Mouse (Mus musculus) lung, adult 2 months (tissue): ENCODE results near the gene Ppp1r16b. TPM values are rescaled to one million over a fixed set of nuclear protein-coding genes. Genes with fewer than 3 reads are reported as not detected.

Experiments used
- DNase-seq: peaks from one replicate; pipeline ENCODE4 v3.0.0; 2022
- H3K4me1 ChIP-seq: fragments of 200-500 bp; 2 replicates; pipeline ENCODE4 v1.6.1; 2011; ENCODE audit warnings: low read length; ENCODE audit not compliant: control insufficient read depth, insufficient read depth
- H3K4me3 ChIP-seq: fragments of 200-500 bp; replicated peaks from 2 replicates; pipeline ENCODE3; 2011; ENCODE audit warnings: low read depth, mild to moderate bottlenecking, control low read depth, low read length; ENCODE audit errors: extremely low read depth
- CTCF ChIP-seq: fragments of 200-500 bp; IDR thresholded peaks from 2 replicates; pipeline ENCODE4 v1.5.1; 2011; ENCODE audit warnings: mild to moderate bottlenecking, low read length, control low read depth; ENCODE audit not compliant: insufficient read depth
- POLR2A ChIP-seq: fragments of 200-500 bp; IDR thresholded peaks from 2 replicates; pipeline ENCODE4 v1.6.1; 2011; ENCODE audit warnings: low read depth, mild to moderate bottlenecking, control low read depth, low read length, borderline replicate concordance; ENCODE audit errors: extremely low read depth
- WGBS: fragments of 180-500 bp; shearing (Covaris S2); methylation state at CpG from one replicate; pipeline ENCODE4 v1.1.7; 2018; 5-methylcytosine and 5-hydroxymethylcytosine counted together
- polyA plus RNA-seq: library from polyadenylated mRNA; depleted of rRNA; stranded (reverse); fragments of >200 nt; gene quantifications from 2 replicates; pipeline ENCODE4 v1.2.3, GENCODE M21; 2012

Gene Ppp1r16b
- polyA plus RNA-seq, 1 experiment = 43.5 TPM

DNA sequence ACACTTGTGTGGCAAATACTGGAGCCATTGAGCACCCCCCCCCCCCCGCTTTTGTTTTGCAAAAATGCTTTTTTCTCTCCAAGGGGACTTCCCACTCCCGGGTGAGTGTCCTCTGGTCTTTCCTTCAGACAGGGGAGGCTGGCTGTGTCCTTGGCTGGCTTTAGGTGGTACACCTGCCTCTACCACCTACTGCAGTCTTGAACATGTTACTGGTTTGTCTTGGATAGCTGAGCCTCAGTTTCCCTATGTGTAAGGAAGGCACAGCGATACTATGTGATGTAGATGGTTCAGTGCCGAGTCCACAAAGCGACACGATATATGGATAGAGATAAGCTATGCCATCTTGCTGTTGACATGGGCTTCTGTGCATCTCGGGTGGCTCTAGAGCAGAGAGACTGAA lies 9.6 kb downstream of the Ppp1r16b start:
- Histone ChIP-seq H3K4me1 (peaks cover 34% of the 10 kb centered on the region), H3K4me3 (no peak overlapping the region)
- no peak for DNase-seq
- WGBS = 69% methylated on average over 7 of the region's 7 CpGs
- TF ChIP-seq POLR2A (no peak), CTCF (no peak)

DNA sequence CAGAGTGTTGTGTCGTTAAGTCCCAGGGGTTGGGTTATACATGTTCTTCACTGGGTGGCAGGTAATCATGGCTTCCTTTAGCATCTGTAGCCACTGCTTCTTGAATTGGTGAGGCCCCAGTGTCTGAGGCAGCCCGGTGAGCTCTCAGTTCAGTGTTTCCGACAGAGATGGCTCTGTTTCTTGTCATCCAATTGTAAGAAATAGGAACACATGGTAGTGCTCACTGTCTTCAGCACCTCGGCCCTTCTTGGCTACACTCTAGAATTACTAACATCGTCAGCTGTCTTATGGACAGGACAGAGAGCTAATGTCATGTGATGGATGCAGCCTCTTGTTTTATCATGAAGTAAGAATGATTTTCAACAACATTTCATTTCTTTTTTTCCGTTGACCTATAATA lies 10.0 kb downstream of the Ppp1r16b start:
- peaks cover 36% of the 10 kb centered on the region for H3K4me1 ChIP-seq
- 45% methylated on average over 6 of the region's 6 CpGs for WGBS
- TF ChIP-seq POLR2A = no peak
- TF ChIP-seq CTCF = no peak

GRCm38 (mm10) chr2:158675907-158676533 lies 10.8 kb downstream of the Ppp1r16b start:
- no peak for TF ChIP-seq CTCF
- TF ChIP-seq POLR2A = no peak
- 75% methylated on average over 12 of the region's 12 CpGs for WGBS
- H3K4me3 ChIP-seq = no peak overlapping the region
- H3K4me1 ChIP-seq = peaks cover 36% of the 10 kb centered on the region
- no peak for DNase-seq

More for the DNA sequence above, 10.0 kb downstream of the Ppp1r16b start:
- H3K4me3 ChIP-seq = no peak overlapping the region
- DNase-seq = no peak

DNA sequence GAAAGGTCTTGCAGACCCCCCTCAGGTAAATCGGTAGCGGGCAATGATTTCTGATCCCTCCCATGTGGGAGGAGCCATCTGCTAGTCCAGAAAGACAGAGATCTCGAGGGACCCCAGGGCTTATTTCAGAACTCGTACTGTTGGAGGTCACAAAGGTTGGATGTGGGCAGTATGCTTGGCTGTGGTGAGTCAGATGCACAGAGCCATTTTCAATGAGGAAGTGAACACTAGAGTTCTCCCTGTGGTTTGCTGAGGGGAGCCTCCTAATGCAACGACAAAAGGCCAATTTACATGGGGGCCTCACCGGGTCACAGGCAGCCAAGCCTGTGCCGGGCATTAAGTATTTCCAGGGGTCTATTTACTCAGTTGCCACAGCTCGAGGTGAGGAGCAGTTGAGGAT lies 12.7 kb downstream of the Ppp1r16b start:
- 61% methylated on average over 8 of the region's 8 CpGs for WGBS
- no peak for DNase-seq
- peaks cover 28% of the 10 kb centered on the region for H3K4me1 ChIP-seq
- no peak overlapping the region for H3K4me3 ChIP-seq
- TF ChIP-seq POLR2A (no peak), CTCF (no peak)

GRCm38 (mm10) chr2:158679091-158679490 lies 13.9 kb downstream of the Ppp1r16b start:
- no peak overlapping the region for H3K4me3 ChIP-seq
- peaks cover 19% of the 10 kb centered on the region for H3K4me1 ChIP-seq
- no peak for TF ChIP-seq CTCF
- no peak for TF ChIP-seq POLR2A
- DNase-seq = no peak
- WGBS = 79% methylated on average over 7 of the region's 7 CpGs

- no peak overlapping the region for H3K4me3 ChIP-seq
- 58% methylated on average over 10 of the region's 10 CpGs for WGBS
- no peak for TF ChIP-seq POLR2A
- no peak for TF ChIP-seq CTCF
- H3K4me1 ChIP-seq = peaks cover 15% of the 10 kb centered on the region
- no peak for DNase-seq
Observed at GRCm38 (mm10) chr2:158680357-158680889, 15.2 kb downstream of the Ppp1r16b start.

GRCm38 (mm10) chr2:158681714-158682113 lies 16.5 kb downstream of the Ppp1r16b start:
- 66% methylated on average over 6 of the region's 6 CpGs for WGBS
- no peak for DNase-seq
- TF ChIP-seq POLR2A (no peak), CTCF (no peak)
- H3K4me1 ChIP-seq = peaks cover 15% of the 10 kb centered on the region
- H3K4me3 ChIP-seq = no peak overlapping the region

GRCm38 (mm10) chr2:158682344-158683037 lies 17.3 kb downstream of the Ppp1r16b start:
- no peak for TF ChIP-seq CTCF
- no peak for TF ChIP-seq POLR2A
- no peak for DNase-seq
- peaks cover 21% of the 10 kb centered on the region for H3K4me1 ChIP-seq
- 41% methylated on average over 11 of the region's 11 CpGs for WGBS
- H3K4me3 ChIP-seq = no peak overlapping the region

- TF ChIP-seq POLR2A = no peak
- TF ChIP-seq CTCF = no peak
- 23% methylated on average over 4 of the region's 4 CpGs for WGBS
- Histone ChIP-seq H3K4me3 (no peak overlapping the region), H3K4me1 (peaks cover 19% of the 10 kb centered on the region)
- no peak for DNase-seq
Observed at GRCm38 (mm10) chr2:158683038-158683413, 17.8 kb downstream of the Ppp1r16b start.
